Mouse (Mus musculus): Measurements from ENCODE around the gene Tdrd6. TPM values are rescaled to one million over a fixed set of nuclear protein-coding genes. Genes with fewer than 3 reads are reported as not detected.
A peak's percentile ranks its signal among the peaks of the same experiment; 100 is the strongest.

Gene Tdrd6
- polyA plus RNA-seq, 1 experiment from 2014 or later = not detected

DNA sequence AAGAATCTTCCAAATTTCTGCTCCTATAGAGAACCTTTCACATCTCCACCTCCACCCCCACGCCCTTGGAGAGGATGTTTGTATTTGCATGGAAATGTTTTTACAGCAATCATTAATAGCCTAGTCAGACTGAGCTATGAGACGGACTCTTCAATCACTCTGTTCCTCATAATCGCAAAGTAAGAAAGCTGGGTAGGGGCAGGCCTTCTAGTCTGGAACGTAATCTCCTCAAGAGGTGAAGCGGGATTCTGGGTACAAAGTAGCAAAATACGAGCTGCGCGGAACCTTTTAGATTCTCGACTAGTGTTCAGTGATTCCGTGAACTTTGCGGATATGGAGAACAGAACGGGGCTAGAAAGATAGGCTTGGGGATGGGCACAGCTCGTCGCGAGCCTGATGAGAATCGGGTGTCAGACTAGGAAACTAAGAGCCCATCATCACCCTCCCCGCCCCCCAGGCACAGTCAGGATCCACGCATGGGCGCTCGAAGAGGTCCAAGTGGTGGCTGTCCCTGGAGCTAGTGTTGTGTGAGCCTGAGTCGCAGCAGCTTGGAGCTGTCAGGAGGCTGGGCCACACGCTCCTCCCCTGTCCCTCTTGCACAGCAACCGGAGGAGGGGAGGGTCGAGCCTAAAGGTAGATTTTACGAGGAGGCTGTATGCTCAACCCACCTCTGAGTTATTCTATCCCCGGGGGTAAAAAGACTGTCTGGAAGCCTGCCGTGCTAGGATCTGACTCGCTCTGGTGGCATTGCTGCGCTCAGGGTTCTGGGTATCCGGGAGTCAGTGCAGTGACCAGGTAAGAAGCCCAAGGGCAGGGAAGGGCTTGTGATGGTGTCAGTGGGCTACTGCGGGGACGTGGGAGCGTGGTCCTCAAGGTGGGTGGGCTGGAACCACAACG lies 61.9 kb downstream of the Tdrd6 start, which contains the start of gene Pla2g7:
TSS of gene Pla2g7 (plus strand) at position 107 of the 897 bp plus-strand sequence.
- H3K4me3 ChIP-seq (ENCODE audit: low read depth, low read length) = peak within 1 kb of the TSS; percentile 51
- 1% methylated on average over 34 of the region's 34 CpGs for WGBS (ENCODE audit: insufficient replicate concordance)
- H3K36me3 ChIP-seq (ENCODE audit: control insufficient read depth, insufficient read depth) = no peaks in the 10 kb centered on the region
- peak within 1 kb of the TSS; percentile 41 for H3K4me2 ChIP-seq (ENCODE audit: low read depth, low read length)
- peak; percentile 79 for ATAC-seq (ENCODE audit: low read depth)
- H3K27ac ChIP-seq (ENCODE audit: low read length) = no peak within 1 kb of the TSS
- H3K4me1 ChIP-seq (ENCODE audit: control insufficient read depth, low read depth, low read length) = no peaks in the 10 kb centered on the region
- peak within 1 kb of the TSS; percentile 33; the same call in 1 of the 2 replicates for H3K9ac ChIP-seq (ENCODE audit: low read depth, low read length)
- H3K27me3 ChIP-seq (ENCODE audit: control insufficient read depth, insufficient read depth, low read depth, low read length) = no peaks in the 10 kb centered on the region
- H3K9me3 ChIP-seq (replicated peaks; ENCODE audit: control insufficient read depth, low read length) = no peaks in the 10 kb centered on the region

GRCm38 (mm10) chr17:43567593-43567991 lies 62.5 kb downstream of the Tdrd6 start:
- H3K27me3 ChIP-seq (ENCODE audit: control insufficient read depth, insufficient read depth, low read depth, low read length) = no peaks in the 10 kb centered on the region
- H3K9ac ChIP-seq (ENCODE audit: low read depth, low read length) = no peak overlapping the region
- WGBS (ENCODE audit: insufficient replicate concordance) = 23% methylated on average over 12 of the region's 12 CpGs
- no peak overlapping the region for H3K4me3 ChIP-seq (ENCODE audit: low read depth, low read length)
- ATAC-seq (ENCODE audit: low read depth) = no peak; the same call in 1 of the 2 replicates
- peak overlapping the region; percentile 41 for H3K4me2 ChIP-seq (ENCODE audit: low read depth, low read length)
- no peaks in the 10 kb centered on the region for H3K36me3 ChIP-seq (ENCODE audit: control insufficient read depth, insufficient read depth)
- no peak overlapping the region for H3K27ac ChIP-seq (ENCODE audit: low read length)
- no peaks in the 10 kb centered on the region for H3K9me3 ChIP-seq (replicated peaks; ENCODE audit: control insufficient read depth, low read length)
- no peaks in the 10 kb centered on the region for H3K4me1 ChIP-seq (ENCODE audit: control insufficient read depth, low read depth, low read length)

Other genes with a start within 250 kb of the Tdrd6 start
- gene Mep1a, start 127.5 kb downstream of the Tdrd6 start, polyA plus RNA-seq (2015; fragmentation: Nextera tagmentation; extraction: Ambion mirVana) = 0.07 and 0.24 TPM in 2 replicates
- not detected in 2 replicates for gene Ankrd66, start 86.7 kb downstream of the Tdrd6 start, polyA plus RNA-seq (2015; fragmentation: Nextera tagmentation; extraction: Ambion mirVana)
- gene Pla2g7, start 62.2 kb downstream of the Tdrd6 start, polyA plus RNA-seq (2015; fragmentation: Nextera tagmentation; extraction: Ambion mirVana) = 33.6 and 35.9 TPM in 2 replicates
- gene Slc25a27, start 36.9 kb upstream of the Tdrd6 start, polyA plus RNA-seq (2015; fragmentation: Nextera tagmentation; extraction: Ambion mirVana) = 1.1 and 1.4 TPM in 2 replicates
- 14.4 and 14.7 TPM in 2 replicates for gene Cyp39a1, start 37.1 kb upstream of the Tdrd6 start, polyA plus RNA-seq (2015; fragmentation: Nextera tagmentation; extraction: Ambion mirVana)
- gene Rcan2, start 171.1 kb upstream of the Tdrd6 start, polyA plus RNA-seq (2015; fragmentation: Nextera tagmentation; extraction: Ambion mirVana) = 0.83 and 1.2 TPM in 2 replicates

All from liver, embryonic 16.5 days (tissue).